Mouse (Mus musculus): ENCODE results near the gene Qrfpr. TPM values are rescaled to one million over a fixed set of nuclear protein-coding genes. Genes with fewer than 3 reads are reported as not detected.

Qrfpr gene
- polyA plus RNA-seq, 1 experiment from 2014 or later = 0.40 TPM

GRCm38 (mm10) chr3:36207520-36208264 lies 14.4 kb downstream of the Qrfpr start:
- ATAC-seq (ENCODE audit: insufficient number of reproducible peaks, low FRiP score, low TSS enrichment, low read depth) = no peak
- Histone ChIP-seq H3K4me2 (replicated peaks) (no peak overlapping the region), H3K9me3 (replicated peaks) (no peaks in the 10 kb centered on the region), H3K4me1 (no peaks in the 10 kb centered on the region), H3K9ac (no peak overlapping the region), H3K27ac (replicated peaks) (no peak overlapping the region), H3K4me3 (replicated peaks) (no peak overlapping the region), H3K36me3 (no peaks in the 10 kb centered on the region), H3K27me3 (no peaks in the 10 kb centered on the region)
- 70% methylated on average over 19 of the region's 19 CpGs for whole genome bisulfite sequencing

- Histone ChIP-seq H3K27me3 (no peaks in the 10 kb centered on the region), H3K36me3 (no peaks in the 10 kb centered on the region), H3K4me1 (no peaks in the 10 kb centered on the region), H3K27ac (replicated peaks) (no peak overlapping the region), H3K4me2 (replicated peaks) (no peak overlapping the region), H3K9me3 (replicated peaks) (no peaks in the 10 kb centered on the region), H3K9ac (no peak overlapping the region), H3K4me3 (replicated peaks) (no peak overlapping the region)
- no peak for ATAC-seq (ENCODE audit: insufficient number of reproducible peaks, low FRiP score, low TSS enrichment, low read depth)
- 45% methylated on average over 7 of the region's 7 CpGs for WGBS
Measured at GRCm38 (mm10) chr3:36202932-36203331, 19.2 kb downstream of the Qrfpr start.

- WGBS = 42% methylated on average over 5 of the region's 5 CpGs
Measured at GRCm38 (mm10) chr3:36201098-36201497, 21.0 kb downstream of the Qrfpr start.

GRCm38 (mm10) chr3:36189243-36189642 lies 32.9 kb downstream of the Qrfpr start:
- WGBS = 87% methylated on average over 8 of the region's 8 CpGs
- Histone ChIP-seq H3K27me3 (no peaks in the 10 kb centered on the region), H3K36me3 (no peaks in the 10 kb centered on the region), H3K4me1 (no peaks in the 10 kb centered on the region), H3K4me2 (replicated peaks) (no peak overlapping the region), H3K4me3 (replicated peaks) (no peak overlapping the region), H3K9ac (no peak overlapping the region), H3K9me3 (replicated peaks) (no peaks in the 10 kb centered on the region), H3K27ac (replicated peaks) (no peak overlapping the region)
- ATAC-seq (ENCODE audit: insufficient number of reproducible peaks, low FRiP score, low TSS enrichment, low read depth) = no peak

More at GRCm38 (mm10) chr3:36201098-36201497, 21.0 kb downstream of the Qrfpr start:
- Histone ChIP-seq H3K4me1 (no peaks in the 10 kb centered on the region), H3K4me2 (replicated peaks) (no peak overlapping the region), H3K27ac (replicated peaks) (no peak overlapping the region), H3K27me3 (no peaks in the 10 kb centered on the region), H3K9ac (no peak overlapping the region), H3K9me3 (replicated peaks) (no peaks in the 10 kb centered on the region), H3K4me3 (replicated peaks) (no peak overlapping the region), H3K36me3 (no peaks in the 10 kb centered on the region)
- no peak for ATAC-seq (ENCODE audit: insufficient number of reproducible peaks, low FRiP score, low TSS enrichment, low read depth)

GRCm38 (mm10) chr3:36186510-36186909 lies 35.6 kb downstream of the Qrfpr start:
- ATAC-seq (ENCODE audit: insufficient number of reproducible peaks, low FRiP score, low TSS enrichment, low read depth) = no peak

GRCm38 (mm10) chr3:36181519-36181918 lies 40.6 kb downstream of the Qrfpr start:
- Histone ChIP-seq H3K27me3 (no peaks in the 10 kb centered on the region), H3K27ac (replicated peaks) (no peak overlapping the region), H3K4me2 (replicated peaks) (no peak overlapping the region), H3K4me1 (no peaks in the 10 kb centered on the region), H3K36me3 (no peaks in the 10 kb centered on the region), H3K4me3 (replicated peaks) (no peak overlapping the region), H3K9ac (no peak overlapping the region), H3K9me3 (replicated peaks) (no peaks in the 10 kb centered on the region)
- no peak for ATAC-seq (ENCODE audit: insufficient number of reproducible peaks, low FRiP score, low TSS enrichment, low read depth)
- WGBS = 9% methylated on average over 4 of the region's 4 CpGs

More at GRCm38 (mm10) chr3:36186510-36186909, 35.6 kb downstream of the Qrfpr start:
- Histone ChIP-seq H3K9ac (no peak overlapping the region), H3K27me3 (no peaks in the 10 kb centered on the region), H3K9me3 (replicated peaks) (no peaks in the 10 kb centered on the region), H3K4me1 (no peaks in the 10 kb centered on the region), H3K27ac (replicated peaks) (no peak overlapping the region), H3K4me3 (replicated peaks) (no peak overlapping the region), H3K4me2 (replicated peaks) (no peak overlapping the region), H3K36me3 (no peaks in the 10 kb centered on the region)
- 82% methylated on average over 4 of the region's 4 CpGs for WGBS

GRCm38 (mm10) chr3:36173761-36174160 lies 48.4 kb downstream of the Qrfpr start:
- Histone ChIP-seq H3K9me3 (replicated peaks) (no peaks in the 10 kb centered on the region), H3K4me3 (replicated peaks) (no peak overlapping the region), H3K27me3 (no peaks in the 10 kb centered on the region), H3K4me1 (no peaks in the 10 kb centered on the region), H3K27ac (replicated peaks) (no peak overlapping the region), H3K4me2 (replicated peaks) (no peak overlapping the region), H3K9ac (no peak overlapping the region), H3K36me3 (no peaks in the 10 kb centered on the region)
- WGBS = 82% methylated on average over 2 of the region's 2 CpGs
- ATAC-seq (ENCODE audit: insufficient number of reproducible peaks, low FRiP score, low TSS enrichment, low read depth) = no peak

GRCm38 (mm10) chr3:36171348-36171747 lies 50.8 kb downstream of the Qrfpr start:
- 89% methylated on average over 1 of the region's 1 CpGs for WGBS
- H3K4me3 ChIP-seq (replicated peaks) = no peak overlapping the region
- H3K4me1 ChIP-seq = no peaks in the 10 kb centered on the region
- no peak overlapping the region for H3K27ac ChIP-seq (replicated peaks)
- H3K4me2 ChIP-seq (replicated peaks) = no peak overlapping the region
- H3K9me3 ChIP-seq (replicated peaks) = no peaks in the 10 kb centered on the region
- H3K36me3 ChIP-seq = peaks cover 14% of the 10 kb centered on the region
- H3K27me3 ChIP-seq = no peaks in the 10 kb centered on the region
- H3K9ac ChIP-seq = no peak overlapping the region
- no peak for ATAC-seq (ENCODE audit: insufficient number of reproducible peaks, low FRiP score, low TSS enrichment, low read depth)

GRCm38 (mm10) chr3:36170670-36171210 lies 51.4 kb downstream of the Qrfpr start:
- Histone ChIP-seq H3K4me1 (no peaks in the 10 kb centered on the region), H3K9me3 (replicated peaks) (0 out of 2 replicates have a peak, but pooled peaks cover 5% of the 10 kb centered on the region), H3K4me3 (replicated peaks) (no peak overlapping the region), H3K36me3 (peaks cover 21% of the 10 kb centered on the region), H3K27ac (replicated peaks) (no peak overlapping the region), H3K9ac (no peak overlapping the region), H3K27me3 (no peaks in the 10 kb centered on the region), H3K4me2 (replicated peaks) (no peak overlapping the region)
- ATAC-seq (ENCODE audit: insufficient number of reproducible peaks, low FRiP score, low TSS enrichment, low read depth) = no peak
- 91% methylated on average over 1 of the region's 1 CpGs for WGBS

GRCm38 (mm10) chr3:36155268-36155667 lies 66.8 kb downstream of the Qrfpr start:
- Histone ChIP-seq H3K4me2 (replicated peaks) (no peak overlapping the region), H3K9ac (no peak overlapping the region), H3K27ac (replicated peaks) (no peak overlapping the region), H3K9me3 (replicated peaks) (0 out of 2 replicates have a peak, but pooled peaks cover 4% of the 10 kb centered on the region), H3K4me3 (replicated peaks) (no peak overlapping the region), H3K4me1 (peaks cover 19% of the 10 kb centered on the region), H3K27me3 (no peaks in the 10 kb centered on the region), H3K36me3 (peaks cover 11% of the 10 kb centered on the region)
- WGBS = 28% methylated on average over 5 of the region's 5 CpGs
- no peak for ATAC-seq (ENCODE audit: insufficient number of reproducible peaks, low FRiP score, low TSS enrichment, low read depth)

GRCm38 (mm10) chr3:36150934-36151686 lies 71.0 kb downstream of the Qrfpr start, which contains the start of gene D3Ertd254e:
D3Ertd254e (plus strand) TSS chr3:36151017.
- no peaks in the 10 kb centered on the region for H3K9me3 ChIP-seq (replicated peaks)
- H3K4me3 ChIP-seq (replicated peaks) = peak within 1 kb of the TSS; percentile 77
- H3K9ac ChIP-seq = peak within 1 kb of the TSS; percentile 74
- peak within 1 kb of the TSS; percentile 82 for H3K27ac ChIP-seq (replicated peaks)
- ATAC-seq (ENCODE audit: insufficient number of reproducible peaks, low FRiP score, low TSS enrichment, low read depth) = peak; percentile 99
- H3K27me3 ChIP-seq = no peaks in the 10 kb centered on the region
- H3K36me3 ChIP-seq = no peaks in the 10 kb centered on the region
- WGBS = under 1% methylated on average over 54 of the region's 54 CpGs
- H3K4me1 ChIP-seq = peaks cover 19% of the 10 kb centered on the region
- peak within 1 kb of the TSS; percentile 62 for H3K4me2 ChIP-seq (replicated peaks)
